Mouse (Mus musculus): Measurements from ENCODE around the gene Hoxa7. TPM values are rescaled to one million over a fixed set of nuclear protein-coding genes. Genes with fewer than 3 reads are reported as not detected.

Hoxa7 gene
- total and polyA plus RNA-seq, 3 experiments = 0.17 TPM; not detected in 2

GRCm38 (mm10) chr6:52263321-52263585, 41.6 kb upstream of the Hoxa7 start:
- Histone ChIP-seq H3K4me3 (ENCODE audit: control insufficient read depth in 1 of 2, insufficient read depth in 1 of 2, low read depth in 2 of 2, low read length in 2 of 2) (no peak overlapping the region), H3K9ac (ENCODE audit: control insufficient read depth, low read depth, low read length, poor library complexity, severe bottlenecking) (no peak overlapping the region), H3K27ac (ENCODE audit: control insufficient read depth, low read depth, low read length) (no peak overlapping the region), H3K4me1 (ENCODE audit: control insufficient read depth in 1 of 2, insufficient read depth in 2 of 2, low read length in 2 of 2) (no peaks in the 10 kb centered on the region), H3K79me2 (ENCODE audit: control insufficient read depth, insufficient read depth, low read length, poor library complexity) (no peaks in the 10 kb centered on the region), H3K9me3 (replicated peaks; ENCODE audit: insufficient read depth, low read length) (no peaks in the 10 kb centered on the region), H3K36me3 (ENCODE audit: control insufficient read depth in 1 of 2, insufficient read depth in 2 of 2, low read length in 2 of 2) (no peaks in the 10 kb centered on the region), H3K27me3 (ENCODE audit: control insufficient read depth in 1 of 2, insufficient read depth in 2 of 2, low read length in 2 of 2) (no peaks in the 10 kb centered on the region)
- DNase-seq (ENCODE audit: low read depth, low spot score) = no peak
- TF ChIP-seq ELF1 (IDR thresholded peaks at IDR 0.05; ENCODE audit: low read depth, low read length) (no peak), NRF1 (IDR thresholded peaks at IDR 0.05; ENCODE audit: insufficient read depth, low read depth, low read length, poor library complexity, severe bottlenecking) (no peak), CHD2 (IDR thresholded peaks at IDR 0.05; ENCODE audit: low read length) (no peak), SIN3A (IDR thresholded peaks at IDR 0.05; ENCODE audit: low read length) (no peak), MYB (IDR thresholded peaks at IDR 0.05; ENCODE audit: low read depth, low read length) (no peak), JUND (IDR thresholded peaks at IDR 0.05; ENCODE audit: low read depth, low read length) (no peak), POLR2AphosphoS2 (IDR thresholded peaks at IDR 0.05; ENCODE audit: low read length) (no peak), USF1 (IDR thresholded peaks at IDR 0.05; ENCODE audit: low read depth, low read length) (no peak), MYC (IDR thresholded peaks at IDR 0.05; ENCODE audit: low read depth, low read length) (no peak), POLR2AphosphoS5 (IDR thresholded peaks at IDR 0.05; ENCODE audit: borderline replicate concordance, low read depth, low read length) (no peak), TCF12 (IDR thresholded peaks at IDR 0.05; ENCODE audit: low read depth, low read length) (no peak), USF2 (IDR thresholded peaks at IDR 0.05; ENCODE audit: borderline replicate concordance in 1 of 2, insufficient read depth in 1 of 2, low read depth in 1 of 2, low read length in 2 of 2) (no peak), ETS1 (IDR thresholded peaks at IDR 0.05; ENCODE audit: low read depth, low read length) (no peak)

GRCm38 (mm10) chr6:52262463-52263320, 41.0 kb upstream of the Hoxa7 start:
- no peaks in the 10 kb centered on the region for H3K9me3 ChIP-seq (replicated peaks; ENCODE audit: insufficient read depth, low read length)
- H3K27ac ChIP-seq (ENCODE audit: control insufficient read depth, low read depth, low read length) = no peak overlapping the region
- H3K4me3 ChIP-seq (ENCODE audit: control insufficient read depth in 1 of 2, insufficient read depth in 1 of 2, low read depth in 2 of 2, low read length in 2 of 2) = no peak overlapping the region
- DNase-seq (ENCODE audit: low read depth, low spot score) = no peak
- H3K4me1 ChIP-seq (ENCODE audit: control insufficient read depth in 1 of 2, insufficient read depth in 2 of 2, low read length in 2 of 2) = no peaks in the 10 kb centered on the region
- H3K79me2 ChIP-seq (ENCODE audit: control insufficient read depth, insufficient read depth, low read length, poor library complexity) = no peaks in the 10 kb centered on the region
- no peaks in the 10 kb centered on the region for H3K27me3 ChIP-seq (ENCODE audit: control insufficient read depth in 1 of 2, insufficient read depth in 2 of 2, low read length in 2 of 2)
- no peak overlapping the region for H3K9ac ChIP-seq (ENCODE audit: control insufficient read depth, low read depth, low read length, poor library complexity, severe bottlenecking)
- TF ChIP-seq MAFK (IDR thresholded peaks at IDR 0.05; ENCODE audit: borderline replicate concordance, low read depth, low read length) = no peak
- TF ChIP-seq BHLHE40 (IDR thresholded peaks at IDR 0.05; ENCODE audit: borderline replicate concordance, low read depth, low read length) = no peak
- TF ChIP-seq MEF2A (IDR thresholded peaks at IDR 0.05; ENCODE audit: extremely low read depth, insufficient replicate concordance, low read depth, low read length, poor library complexity, severe bottlenecking) = no peak
- no peak for TF ChIP-seq TBP (IDR thresholded peaks at IDR 0.05; ENCODE audit: low read depth, low read length)
- TF ChIP-seq CTCF (IDR thresholded peaks at IDR 0.05 in 2 of 3, conservative IDR thresholded peaks at IDR 0.05 in 1 of 3; ENCODE audit: control insufficient read depth in 1 of 3, insufficient read depth in 1 of 3, low read depth in 2 of 3, low read length in 3 of 3, poor library complexity in 1 of 3, severe bottlenecking in 1 of 3) = no peak
- no peak for TF ChIP-seq TAL1 (IDR thresholded peaks at IDR 0.05; ENCODE audit: low read length)
- TF ChIP-seq NRF1 (IDR thresholded peaks at IDR 0.05; ENCODE audit: insufficient read depth, low read depth, low read length, poor library complexity, severe bottlenecking) = no peak
- TF ChIP-seq KAT2A (conservative IDR thresholded peaks at IDR 0.05; ENCODE audit: low read depth, low read length) = no peak
- no peak for TF ChIP-seq EP300 (IDR thresholded peaks at IDR 0.05; ENCODE audit: low read depth in 1 of 2, low read length in 2 of 2)
- TF ChIP-seq SMC3 (IDR thresholded peaks at IDR 0.05; ENCODE audit: low read depth, low read length) = no peak
- TF ChIP-seq GATA1 (IDR thresholded peaks at IDR 0.05; ENCODE audit: low read depth, low read length) = no peak
- TF ChIP-seq POLR2A (IDR thresholded peaks at IDR 0.05; ENCODE audit: control insufficient read depth in 1 of 2, insufficient read depth in 1 of 2, low read depth in 1 of 2, low read length in 2 of 2, poor library complexity in 1 of 2) = no peak
- no peak for TF ChIP-seq GABPA (IDR thresholded peaks at IDR 0.05; ENCODE audit: low read depth, low read length)
- TF ChIP-seq TCF12 (IDR thresholded peaks at IDR 0.05; ENCODE audit: low read depth, low read length) = no peak
- TF ChIP-seq NELFE (IDR thresholded peaks at IDR 0.05; ENCODE audit: low read depth, low read length) = no peak
- H3K36me3 ChIP-seq (ENCODE audit: control insufficient read depth in 1 of 2, insufficient read depth in 2 of 2, low read length in 2 of 2) = no peaks in the 10 kb centered on the region
